Mouse (Mus musculus): ENCODE data around the gene Zbtb46.
"Not testable (repeated sequence)": the region's sequence is repeated elsewhere in the genome, so short reads cannot be mapped to it uniquely, and the experiment has no call there.

- not testable (repeated sequence) for TF ChIP-seq POLR2A (IDR thresholded peaks at IDR 0.05; ENCODE audit: low read depth, low read length); CTCF (IDR thresholded peaks at IDR 0.05; ENCODE audit: extremely low read depth, insufficient read length, insufficient replicate concordance, low read depth, low read length)
These were observed 36.6 kb upstream of the Zbtb46 start for GRCm38 (mm10) chr2:181495845-181496244.
